Mouse (Mus musculus) thymus, postnatal 4 days (tissue): ENCODE measurements around the gene Gsto1.
"Not testable (repeated sequence)": the region's sequence is repeated elsewhere in the genome, so short reads cannot be mapped to it uniquely, and the experiment has no call there.

Experiments
- DNase-seq: peaks from one replicate; pipeline ENCODE4 v3.0.0; 2021

The Gsto1 gene

DNA sequence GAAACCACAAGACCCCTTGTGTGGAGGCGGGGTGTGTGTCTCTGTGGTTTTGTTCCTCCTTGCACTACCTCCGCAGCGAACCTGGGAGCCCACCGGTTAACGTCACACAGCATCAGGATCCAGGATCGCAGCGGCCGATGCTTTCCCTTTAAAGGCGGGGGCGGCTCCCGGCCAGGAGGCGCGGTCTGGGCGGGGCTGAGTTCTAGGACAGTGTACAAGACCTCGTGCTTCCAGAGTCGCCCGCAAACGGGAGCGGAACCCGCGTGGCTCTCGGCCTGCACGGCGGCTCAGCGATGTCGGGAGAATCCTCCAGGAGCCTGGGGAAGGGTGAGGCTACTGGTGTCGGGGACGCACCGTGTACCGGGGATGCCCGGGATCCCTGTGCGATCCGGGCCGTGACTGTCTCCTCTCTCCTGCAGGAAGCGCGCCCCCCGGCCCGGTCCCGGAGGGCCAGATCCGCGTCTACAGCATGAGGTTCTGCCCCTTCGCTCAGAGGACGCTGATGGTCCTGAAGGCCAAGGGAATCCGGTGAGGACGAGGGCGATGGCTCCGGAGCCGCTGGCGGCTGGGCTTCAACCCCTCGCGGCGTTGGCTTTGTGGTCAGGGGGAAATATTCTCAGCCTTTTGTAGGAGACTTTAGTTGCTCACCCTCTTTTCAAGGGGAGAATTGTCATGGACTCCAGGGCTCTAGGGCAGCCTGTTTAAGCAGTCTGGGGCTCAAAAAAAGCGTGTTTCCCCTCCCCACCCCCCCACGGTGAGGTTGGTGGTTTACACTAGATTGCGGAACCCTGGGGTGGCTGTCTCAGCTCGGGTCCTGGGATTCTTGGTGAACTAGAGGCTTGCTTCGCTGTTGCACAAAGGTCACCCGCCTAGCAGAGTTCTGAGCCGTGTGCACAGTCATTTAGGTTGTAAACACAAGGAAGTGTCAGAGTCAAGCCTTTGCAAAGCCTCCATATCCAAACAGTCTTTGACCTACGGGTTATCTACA is at the start of gene Gsto1:
Gene Gsto1 (plus strand): TSS at position 175 of the 988 bp plus-strand sequence.
- peak; percentile 75 for DNase-seq

DNA sequence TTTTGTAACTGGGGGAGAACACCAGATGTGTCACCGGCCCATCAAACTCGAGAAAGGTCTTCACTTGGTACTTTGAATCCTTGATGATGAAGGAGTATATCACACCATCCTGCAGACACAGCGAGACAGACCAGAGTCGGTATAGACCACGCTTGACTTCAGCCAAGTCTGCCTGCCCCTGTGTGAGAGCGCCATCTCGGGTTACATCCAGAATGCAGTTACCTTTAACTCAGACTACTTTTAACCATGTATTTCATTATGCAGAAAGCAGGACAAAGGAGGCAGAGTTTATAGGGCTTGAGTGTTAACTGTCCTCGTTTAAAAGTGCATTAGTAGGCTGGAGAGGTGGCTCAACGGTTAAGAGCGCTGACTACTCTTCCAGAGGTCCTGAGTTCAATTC is 42.7 kb upstream of the Gsto1 start:
- no peak for DNase-seq

- no peak for DNase-seq
Observed at GRCm38 (mm10) chr19:47814721-47815120, 40.0 kb upstream of the Gsto1 start.

DNA sequence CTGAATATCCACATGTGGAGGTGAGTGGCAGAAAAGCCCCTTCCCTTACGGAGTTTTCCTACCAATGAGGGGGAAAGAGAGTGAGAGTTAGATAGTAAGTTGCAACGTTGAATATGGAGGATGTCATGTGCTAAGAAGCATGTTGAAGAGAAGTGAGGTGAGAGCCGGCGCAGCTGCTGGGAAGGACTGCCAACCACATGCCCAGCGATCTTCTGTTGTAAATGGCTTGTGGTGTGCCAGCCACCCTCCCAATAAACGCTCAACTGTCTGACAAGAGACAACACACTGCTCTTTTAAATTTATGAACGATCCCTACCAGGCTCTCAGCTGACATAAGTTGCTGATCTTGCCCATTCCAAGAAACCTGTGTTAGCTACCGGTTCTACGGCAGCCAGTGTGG is 37.1 kb upstream of the Gsto1 start:
- no peak for DNase-seq

DNA sequence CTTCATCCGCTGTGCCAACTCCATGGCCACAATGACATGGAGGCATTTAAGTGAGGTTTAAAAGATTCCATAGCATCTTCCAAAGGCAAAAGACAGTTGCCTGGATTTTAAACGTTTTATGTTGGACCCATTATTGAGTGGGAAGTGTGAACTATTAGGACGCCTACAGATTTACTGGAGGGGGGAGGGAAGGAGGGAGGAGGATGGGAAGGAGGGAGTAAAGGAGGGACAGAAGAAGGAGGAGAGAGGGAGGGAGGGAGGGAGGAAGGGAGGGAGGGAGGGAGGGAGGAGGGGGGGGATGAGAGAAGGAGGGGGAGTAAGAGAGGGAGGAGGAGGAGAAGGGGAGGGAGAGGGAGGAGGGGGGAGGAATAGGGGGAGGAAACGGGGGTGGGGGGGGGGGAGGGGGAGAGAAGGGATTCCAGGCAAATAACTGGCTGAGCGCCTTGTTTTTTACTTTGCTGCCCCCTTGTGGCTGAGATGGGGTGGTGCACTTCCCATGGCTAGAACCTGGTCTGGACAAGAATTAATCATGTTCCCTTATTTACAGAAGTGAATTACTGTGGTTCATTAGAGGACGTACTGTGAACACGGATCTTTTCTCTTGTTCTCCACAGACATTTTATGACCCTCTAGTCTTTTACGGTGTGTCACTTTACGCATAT is 33.8 kb upstream of the Gsto1 start:
- DNase-seq = peak; percentile 64

DNA sequence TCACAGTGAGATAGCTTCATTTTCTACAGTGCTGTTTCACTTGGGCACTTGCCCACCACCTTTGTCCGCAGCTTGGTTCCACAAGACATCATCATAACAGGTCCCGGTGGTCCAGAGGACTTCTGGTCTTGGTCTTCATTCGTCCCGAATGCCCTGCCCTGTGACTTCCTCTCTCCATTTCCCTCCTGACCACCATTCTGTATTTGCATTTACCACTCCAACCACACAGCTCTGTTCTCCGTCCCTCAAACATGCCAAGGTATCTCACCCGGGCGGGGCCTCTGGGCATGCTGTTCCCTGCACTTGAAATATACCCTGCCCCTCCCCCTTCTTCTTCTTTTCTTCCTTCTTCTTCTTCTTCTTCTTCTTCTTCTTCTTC is 33.3 kb upstream of the Gsto1 start:
- DNase-seq = no peak

- DNase-seq = peak; percentile 23
Observed at GRCm38 (mm10) chr19:47822143-47822796, 32.5 kb upstream of the Gsto1 start.

DNA sequence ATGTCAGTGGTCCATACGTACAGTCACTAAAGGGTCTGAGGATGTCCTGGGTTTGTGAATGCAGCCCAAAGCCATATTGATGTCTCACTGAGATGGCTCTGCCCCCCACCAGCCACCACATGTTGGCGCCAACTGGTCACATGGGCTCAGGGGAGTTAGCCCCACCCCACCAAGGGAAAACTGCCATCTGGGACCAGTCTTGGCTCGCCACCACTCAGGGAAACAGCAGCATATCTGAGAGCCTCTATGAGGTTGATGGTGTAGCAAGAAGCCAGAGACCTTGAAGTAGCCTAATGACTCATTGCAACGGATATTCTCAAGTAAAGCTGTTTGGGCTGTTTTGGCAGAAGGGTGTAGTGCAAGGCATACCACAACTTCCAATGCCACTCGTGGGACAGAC is 30.7 kb upstream of the Gsto1 start:
- DNase-seq = no peak

DNA sequence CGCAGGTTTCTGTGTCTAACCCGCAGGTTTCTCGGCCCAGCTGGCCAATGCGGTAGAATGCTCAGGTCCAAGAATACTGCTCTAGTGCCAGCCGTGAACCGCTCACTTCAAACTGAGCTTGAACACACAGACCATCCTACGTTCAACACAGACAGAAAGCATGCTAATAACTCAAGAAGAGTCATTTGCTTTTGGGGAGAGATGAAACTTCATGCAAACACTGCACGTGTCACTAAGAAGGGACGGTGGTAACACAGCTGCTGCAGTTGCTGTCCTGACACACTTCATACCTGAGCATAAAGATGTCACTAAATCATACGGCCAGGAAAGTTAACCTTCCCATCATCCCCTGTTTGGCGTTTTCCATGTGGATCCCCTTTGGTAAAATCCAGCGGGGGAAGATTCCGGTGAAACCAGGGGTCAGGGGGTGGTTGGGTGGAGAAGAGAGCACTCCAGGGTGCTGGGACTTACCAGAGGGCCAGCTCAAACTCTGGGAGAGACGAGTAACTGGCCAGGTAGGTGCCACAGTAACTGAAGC is 24.8 kb upstream of the Gsto1 start:
- DNase-seq = no peak

DNA sequence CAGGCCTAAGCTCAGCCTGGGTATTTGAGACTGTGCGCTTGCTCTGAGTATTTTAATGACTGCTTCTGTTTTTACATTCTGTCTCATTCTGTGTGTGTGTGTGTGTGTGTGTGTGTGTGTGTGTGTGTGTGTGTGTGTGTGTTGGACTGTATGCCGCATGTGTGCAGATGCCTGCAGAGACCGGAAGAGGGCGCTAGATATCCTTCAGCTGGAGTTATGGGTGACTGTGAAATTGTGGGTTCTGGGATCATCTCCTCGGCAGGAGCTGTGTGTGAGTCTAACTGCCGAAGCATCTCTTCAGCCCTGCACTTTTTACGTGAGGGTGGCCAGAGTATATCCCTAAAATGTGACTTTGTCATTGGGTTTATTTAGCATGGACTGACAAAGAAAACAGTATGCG is 23.7 kb upstream of the Gsto1 start:
- DNase-seq = no peak

GRCm38 (mm10) chr19:47832316-47832715 is 22.5 kb upstream of the Gsto1 start:
- no peak for DNase-seq

- no peak for DNase-seq
Observed at GRCm38 (mm10) chr19:47834614-47835013, 20.2 kb upstream of the Gsto1 start.

DNA sequence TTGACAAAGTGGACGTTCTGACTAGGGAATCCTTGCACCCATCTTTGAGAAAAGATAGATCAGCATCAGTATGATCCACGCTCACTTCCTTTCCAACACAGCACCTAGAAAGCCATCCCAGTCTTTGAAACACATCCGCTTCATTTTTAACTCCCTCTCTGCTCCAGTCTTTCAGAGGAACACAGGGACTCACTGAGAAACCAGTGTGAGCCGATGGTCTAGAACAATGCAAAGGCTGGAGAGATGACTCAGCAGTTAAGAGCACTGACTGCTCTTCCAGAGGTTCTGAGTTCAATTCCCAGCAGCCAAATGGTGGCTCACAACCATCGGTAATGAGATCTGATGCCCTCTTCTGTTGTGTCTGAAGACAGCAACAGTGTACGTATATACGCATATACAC is 19.0 kb upstream of the Gsto1 start:
- DNase-seq = no peak

DNA sequence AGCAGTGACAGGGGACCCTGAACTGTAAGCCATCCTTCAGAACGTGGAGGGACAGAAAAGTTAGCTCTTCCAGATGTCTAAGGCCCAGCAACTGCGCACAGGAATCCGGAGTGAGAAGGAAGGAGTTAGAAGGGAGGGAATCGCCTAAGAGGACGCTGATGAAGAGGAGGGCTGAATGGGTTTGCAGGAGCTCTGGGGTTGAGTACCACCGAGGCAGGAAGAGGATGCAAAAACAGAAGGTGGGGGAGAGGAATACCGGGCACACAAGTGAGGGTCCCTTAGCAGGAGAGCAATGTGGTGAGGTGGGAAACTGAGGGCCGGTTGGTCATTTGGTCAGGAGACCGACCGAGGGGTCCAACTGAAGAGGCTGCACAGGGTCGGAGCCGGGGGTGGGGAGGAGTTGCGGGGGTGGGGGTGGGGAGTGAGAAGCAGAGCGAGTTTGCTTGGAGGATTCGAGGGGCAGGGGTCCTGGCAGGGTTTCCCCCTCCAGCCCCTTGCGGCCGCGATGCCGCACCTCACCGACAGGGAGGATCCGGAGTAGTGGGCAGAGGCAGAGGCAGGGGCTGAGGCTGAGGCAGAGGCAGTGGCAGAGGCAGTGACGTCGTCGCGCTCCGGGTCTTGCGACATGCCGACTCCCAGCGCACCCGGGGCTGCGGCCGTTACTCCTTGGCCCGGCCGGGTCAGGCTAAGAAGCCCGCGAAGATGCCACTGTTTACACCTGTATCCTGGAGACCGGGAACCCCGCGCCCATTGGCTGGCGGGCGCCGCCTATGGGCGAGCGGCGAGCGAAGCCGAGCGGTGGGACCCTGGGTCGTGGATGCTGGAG is 17.9 kb upstream of the Gsto1 start:
- DNase-seq = peak; percentile 79

DNA sequence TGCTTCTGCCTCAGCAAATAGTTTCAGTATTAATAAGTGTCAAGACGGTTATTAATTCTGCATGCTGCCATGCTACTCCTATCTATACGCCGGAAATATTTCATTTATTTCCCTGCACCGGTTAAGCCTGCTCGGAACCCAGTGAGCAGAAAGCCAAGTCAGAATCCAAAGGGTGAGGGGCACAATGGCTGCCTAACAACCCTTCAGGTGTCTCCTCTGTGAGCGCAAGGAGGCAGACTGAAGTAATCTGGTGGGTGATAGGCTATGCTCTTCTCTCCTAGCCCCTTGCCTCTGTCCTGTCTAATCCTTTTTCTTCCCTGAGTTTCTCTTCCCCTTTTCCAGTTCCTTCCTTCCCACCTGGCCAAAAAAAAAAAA is 17.3 kb upstream of the Gsto1 start:
- no peak for DNase-seq

- DNase-seq = not testable (repeated sequence)
Observed at GRCm38 (mm10) chr19:47841234-47841633, 13.5 kb upstream of the Gsto1 start.

- DNase-seq = no peak
Observed at GRCm38 (mm10) chr19:47849735-47850134, 5.0 kb upstream of the Gsto1 start.

GRCm38 (mm10) chr19:47852131-47852530 is 2.6 kb upstream of the Gsto1 start:
- DNase-seq = not testable (repeated sequence)

GRCm38 (mm10) chr19:47853053-47853452 is 1.7 kb upstream of the Gsto1 start:
- no peak for DNase-seq

GRCm38 (mm10) chr19:47853951-47854795 is 597 bp upstream of the Gsto1 start:
- no peak for DNase-seq
